19 mouse cellular contexts compared by ENCODE assay signal in the genomic region with DNA sequence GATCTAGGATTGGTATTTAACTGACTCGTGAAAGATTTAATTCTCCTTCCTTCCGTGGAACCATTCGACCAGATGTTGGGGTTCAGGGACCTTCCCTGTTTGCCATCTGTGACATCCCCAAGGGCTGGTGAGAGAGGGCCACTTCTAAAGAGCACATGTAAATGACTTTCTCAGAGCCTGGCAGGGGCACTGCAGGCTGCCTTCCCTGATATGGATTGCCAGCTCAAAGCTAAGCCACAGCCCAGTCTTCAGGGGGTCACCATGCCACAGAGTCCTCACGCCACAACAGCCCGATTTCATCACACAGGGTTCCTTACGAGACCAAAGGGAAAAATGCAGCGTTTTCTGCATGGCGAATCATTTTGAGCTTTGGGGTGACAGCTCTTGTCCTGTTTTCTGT.
"Had no signal": no experiment of that assay in that cellular context is flagged by ENCODE, and none has a peak within 500 bp of the region (broad histone marks: within the 10 kb centered on the region; RNA-seq: fewer than 3 reads in every experiment).

No protein-coding gene starts in this region.

- H3K9me3 ChIP-seq: midbrain, embryonic 10.5 days; midbrain, embryonic 13.5 days; neural tube, embryonic 13.5 days; neural tube, embryonic 15.5 days had no signal

- H3K27ac ChIP-seq: liver, embryonic 14.5 days; midbrain, embryonic 10.5 days; midbrain, embryonic 13.5 days; neural tube, embryonic 13.5 days; neural tube, embryonic 15.5 days had no signal

- H3K4me3 ChIP-seq: midbrain, embryonic 10.5 days; midbrain, embryonic 13.5 days; myocyte; neural tube, embryonic 13.5 days; neural tube, embryonic 15.5 days had no signal

- ATAC-seq: midbrain, embryonic 13.5 days; midbrain, embryonic 16.5 days had no signal

- H3K4me2 ChIP-seq: lung, embryonic 14.5 days; midbrain, embryonic 13.5 days; neural tube, embryonic 13.5 days; neural tube, embryonic 15.5 days had no signal

- DNase-seq: lung, adult 18-20 months; lung, embryonic 14.5 days; lung, postnatal 10 days; lung, postnatal 4 days; retina, postnatal 1 day; right cerebral cortex, adult 18-20 months; right cerebral cortex, postnatal 25 days; right cerebral cortex, postnatal 4 days; spleen, adult 18-20 months; thymus, adult 18-20 months; thymus, postnatal 14 days; thymus, postnatal 36 days had no signal

- H3K36me3 ChIP-seq: midbrain, embryonic 10.5 days; midbrain, embryonic 13.5 days; neural tube, embryonic 13.5 days; neural tube, embryonic 15.5 days had no signal

- H3K9ac ChIP-seq: liver, embryonic 14.5 days; lung, embryonic 14.5 days; midbrain, embryonic 13.5 days; neural tube, embryonic 13.5 days; neural tube, embryonic 15.5 days had no signal

- H3K27me3 ChIP-seq: neural tube, embryonic 15.5 days had no signal
